Mouse (Mus musculus) cerebral cortex, adult 2 months (tissue): ENCODE measurements around the gene Aldh1a1.

ENCODE experiments used
- WGBS: fragments of 180-500 bp; shearing (Covaris S2); methylation state at CpG from one replicate; pipeline ENCODE4 v1.1.7; 2018; 5-methylcytosine and 5-hydroxymethylcytosine counted together

Gene Aldh1a1

GRCm38 (mm10) chr19:20492491-20492890 is at the start of gene Aldh1a1:
Gene Aldh1a1, plus strand, starts transcription at chr19:20492715.
- WGBS = 73% methylated on average over 2 of the region's 2 CpGs

- 89% methylated on average over 2 of the region's 2 CpGs for WGBS
These were observed 44.7 kb upstream of the Aldh1a1 start for GRCm38 (mm10) chr19:20447807-20448206.

- WGBS = 81% methylated on average over 7 of the region's 7 CpGs
These were observed 41.5 kb upstream of the Aldh1a1 start for GRCm38 (mm10) chr19:20451045-20451444.

- 24% methylated on average over 1 of the region's 1 CpGs for WGBS
These were observed 8.0 kb upstream of the Aldh1a1 start for GRCm38 (mm10) chr19:20484497-20484896.

GRCm38 (mm10) chr19:20491950-20492349 is 565 bp upstream of the Aldh1a1 start:
- WGBS = 43% methylated on average over 4 of the region's 4 CpGs

- WGBS = 43% methylated on average over 9 of the region's 9 CpGs
These were observed 14.6 kb downstream of the Aldh1a1 start for GRCm38 (mm10) chr19:20506936-20507615.

GRCm38 (mm10) chr19:20508609-20509008 is 16.1 kb downstream of the Aldh1a1 start:
- WGBS = 68% methylated on average over 4 of the region's 4 CpGs

- 88% methylated on average over 2 of the region's 2 CpGs for WGBS
These were observed 19.5 kb downstream of the Aldh1a1 start for GRCm38 (mm10) chr19:20511971-20512370.

GRCm38 (mm10) chr19:20513181-20513580 is 20.7 kb downstream of the Aldh1a1 start:
- 66% methylated on average over 2 of the region's 2 CpGs for WGBS

GRCm38 (mm10) chr19:20513688-20514361 is 21.3 kb downstream of the Aldh1a1 start:
- 73% methylated on average over 6 of the region's 6 CpGs for WGBS

GRCm38 (mm10) chr19:20516481-20516880 is 24.0 kb downstream of the Aldh1a1 start:
- 98% methylated on average over 3 of the region's 3 CpGs for WGBS

- 93% methylated on average over 11 of the region's 11 CpGs for WGBS
These were observed 36.6 kb downstream of the Aldh1a1 start for GRCm38 (mm10) chr19:20529156-20529555.

- WGBS = 36% methylated on average over 1 of the region's 1 CpGs
These were observed 37.6 kb downstream of the Aldh1a1 start for GRCm38 (mm10) chr19:20529921-20530696.

GRCm38 (mm10) chr19:20536538-20536937 is 44.0 kb downstream of the Aldh1a1 start:
- 22% methylated on average over 7 of the region's 7 CpGs for WGBS

GRCm38 (mm10) chr19:20541044-20541443 is 48.5 kb downstream of the Aldh1a1 start:
- 28% methylated on average over 4 of the region's 4 CpGs for WGBS

GRCm38 (mm10) chr19:20541924-20542323 is 49.4 kb downstream of the Aldh1a1 start:
- WGBS = 57% methylated on average over 1 of the region's 1 CpGs

- WGBS = 58% methylated on average over 1 of the region's 1 CpGs
These were observed 51.3 kb downstream of the Aldh1a1 start for GRCm38 (mm10) chr19:20543816-20544215.

GRCm38 (mm10) chr19:20544941-20545340 is 52.4 kb downstream of the Aldh1a1 start:
- 94% methylated on average over 1 of the region's 1 CpGs for WGBS

GRCm38 (mm10) chr19:20547025-20547424 is 54.5 kb downstream of the Aldh1a1 start:
- WGBS = 71% methylated on average over 3 of the region's 3 CpGs

GRCm38 (mm10) chr19:20549409-20549808 is 56.9 kb downstream of the Aldh1a1 start:
- WGBS = 51% methylated on average over 1 of the region's 1 CpGs

- WGBS = 89% methylated on average over 1 of the region's 1 CpGs
These were observed 62.9 kb downstream of the Aldh1a1 start for GRCm38 (mm10) chr19:20555365-20555764.

- WGBS = 64% methylated on average over 4 of the region's 4 CpGs
These were observed 64.7 kb downstream of the Aldh1a1 start for GRCm38 (mm10) chr19:20557211-20557610.
